Mouse (Mus musculus): ENCODE results near the gene Efcab3.

GRCm38 (mm10) chr11:105028744-105029348 is 34.5 kb upstream of the Efcab3 start:
- TF ChIP-seq POLR2A (IDR thresholded peaks at IDR 0.05; ENCODE audit: extremely low read depth, insufficient read depth, low read length) = no peak
- no peak for TF ChIP-seq CTCF (IDR thresholded peaks at IDR 0.05; ENCODE audit: extremely low read depth, insufficient read depth, low read length)

Measured in cortical plate, adult 2 months (tissue).